Mouse (Mus musculus): ENCODE data around the gene Lamb3. TPM values are rescaled to one million over a fixed set of nuclear protein-coding genes. Genes with fewer than 3 reads are reported as not detected.

The Lamb3 gene
- polyA plus RNA-seq, 1 experiment from 2014 or later = 2.5 TPM

- 87% methylated on average over 7 of the region's 7 CpGs for WGBS
Measured at GRCm38 (mm10) chr1:193362078-193362477, 154.6 kb downstream of the Lamb3 start.

GRCm38 (mm10) chr1:193363801-193364231, 156.3 kb downstream of the Lamb3 start:
- ATAC-seq = no peak
- Histone ChIP-seq H3K4me3 (ENCODE audit: low read depth, low read length) (no peak overlapping the region), H3K36me3 (ENCODE audit: control insufficient read depth, insufficient read depth) (no peaks in the 10 kb centered on the region), H3K27ac (ENCODE audit: low read depth, low read length) (no peak overlapping the region), H3K4me2 (replicated peaks; ENCODE audit: low read depth) (no peak overlapping the region), H3K9ac (ENCODE audit: low read depth, low read length) (no peak overlapping the region), H3K9me3 (ENCODE audit: control insufficient read depth) (no peaks in the 10 kb centered on the region), H3K4me1 (replicated peaks; ENCODE audit: control insufficient read depth, insufficient read depth, low read length) (no peaks in the 10 kb centered on the region), H3K27me3 (replicated peaks; ENCODE audit: control insufficient read depth, insufficient read depth, low read length) (no peaks in the 10 kb centered on the region)
- peak; percentile 83 for TF ChIP-seq CTCF (IDR thresholded peaks at IDR 0.05; ENCODE audit: low read depth)
- WGBS = 68% methylated on average over 5 of the region's 5 CpGs

More at GRCm38 (mm10) chr1:193362078-193362477, 154.6 kb downstream of the Lamb3 start:
- Histone ChIP-seq H3K36me3 (ENCODE audit: control insufficient read depth, insufficient read depth) (no peaks in the 10 kb centered on the region), H3K4me1 (replicated peaks; ENCODE audit: control insufficient read depth, insufficient read depth, low read length) (no peaks in the 10 kb centered on the region), H3K9ac (ENCODE audit: low read depth, low read length) (no peak overlapping the region), H3K27ac (ENCODE audit: low read depth, low read length) (no peak overlapping the region), H3K4me3 (ENCODE audit: low read depth, low read length) (no peak overlapping the region), H3K4me2 (replicated peaks; ENCODE audit: low read depth) (no peak overlapping the region), H3K9me3 (ENCODE audit: control insufficient read depth) (no peaks in the 10 kb centered on the region), H3K27me3 (replicated peaks; ENCODE audit: control insufficient read depth, insufficient read depth, low read length) (no peaks in the 10 kb centered on the region)
- ATAC-seq = no peak
- no peak for TF ChIP-seq CTCF (IDR thresholded peaks at IDR 0.05; ENCODE audit: low read depth)

- ATAC-seq = no peak
- Histone ChIP-seq H3K4me3 (ENCODE audit: low read depth, low read length) (no peak overlapping the region), H3K4me2 (replicated peaks; ENCODE audit: low read depth) (no peak overlapping the region), H3K9me3 (ENCODE audit: control insufficient read depth) (no peaks in the 10 kb centered on the region), H3K27me3 (replicated peaks; ENCODE audit: control insufficient read depth, insufficient read depth, low read length) (no peaks in the 10 kb centered on the region), H3K4me1 (replicated peaks; ENCODE audit: control insufficient read depth, insufficient read depth, low read length) (no peaks in the 10 kb centered on the region), H3K9ac (ENCODE audit: low read depth, low read length) (no peak overlapping the region), H3K27ac (ENCODE audit: low read depth, low read length) (no peak overlapping the region), H3K36me3 (ENCODE audit: control insufficient read depth, insufficient read depth) (no peaks in the 10 kb centered on the region)
- TF ChIP-seq CTCF (IDR thresholded peaks at IDR 0.05; ENCODE audit: low read depth) = no peak
- WGBS = 58% methylated on average over 10 of the region's 10 CpGs
Measured at GRCm38 (mm10) chr1:193368055-193368454, 160.6 kb downstream of the Lamb3 start.

GRCm38 (mm10) chr1:193369091-193369490, 161.6 kb downstream of the Lamb3 start:
- 59% methylated on average over 8 of the region's 8 CpGs for WGBS
- H3K27me3 ChIP-seq (replicated peaks; ENCODE audit: control insufficient read depth, insufficient read depth, low read length) = no peaks in the 10 kb centered on the region
- no peak overlapping the region for H3K9ac ChIP-seq (ENCODE audit: low read depth, low read length)
- H3K36me3 ChIP-seq (ENCODE audit: control insufficient read depth, insufficient read depth) = no peaks in the 10 kb centered on the region
- H3K4me1 ChIP-seq (replicated peaks; ENCODE audit: control insufficient read depth, insufficient read depth, low read length) = no peaks in the 10 kb centered on the region
- no peak overlapping the region for H3K27ac ChIP-seq (ENCODE audit: low read depth, low read length)
- H3K4me3 ChIP-seq (ENCODE audit: low read depth, low read length) = peak overlapping the region; percentile 21; the same call in 1 of the 2 replicates
- H3K4me2 ChIP-seq (replicated peaks; ENCODE audit: low read depth) = peak overlapping the region; percentile 41
- TF ChIP-seq CTCF (IDR thresholded peaks at IDR 0.05; ENCODE audit: low read depth) = no peak
- H3K9me3 ChIP-seq (ENCODE audit: control insufficient read depth) = no peaks in the 10 kb centered on the region
- ATAC-seq = no peak

- H3K4me3 ChIP-seq (ENCODE audit: low read depth, low read length) = peak within 1 kb of the TSS; percentile 21
- peak within 1 kb of the TSS; percentile 41 for H3K4me2 ChIP-seq (replicated peaks; ENCODE audit: low read depth)
- no peak within 1 kb of the TSS for H3K27ac ChIP-seq (ENCODE audit: low read depth, low read length)
- H3K36me3 ChIP-seq (ENCODE audit: control insufficient read depth, insufficient read depth) = no peaks in the 10 kb centered on the region
- no peak for TF ChIP-seq CTCF (IDR thresholded peaks at IDR 0.05; ENCODE audit: low read depth)
- no peak for ATAC-seq
- H3K4me1 ChIP-seq (replicated peaks; ENCODE audit: control insufficient read depth, insufficient read depth, low read length) = no peaks in the 10 kb centered on the region
- WGBS = 14% methylated on average over 2 of the region's 2 CpGs
- no peak within 1 kb of the TSS for H3K9ac ChIP-seq (ENCODE audit: low read depth, low read length)
- H3K9me3 ChIP-seq (ENCODE audit: control insufficient read depth) = no peaks in the 10 kb centered on the region
- H3K27me3 ChIP-seq (replicated peaks; ENCODE audit: control insufficient read depth, insufficient read depth, low read length) = no peaks in the 10 kb centered on the region
Measured at GRCm38 (mm10) chr1:193370096-193370495, 162.6 kb downstream of the Lamb3 start, which contains the start of gene Camk1g. TSS of gene Camk1g (minus strand) at chr1:193370298.

GRCm38 (mm10) chr1:193373906-193374413, 166.5 kb downstream of the Lamb3 start:
- no peak for ATAC-seq
- 81% methylated on average over 6 of the region's 6 CpGs for WGBS
- no peaks in the 10 kb centered on the region for H3K27me3 ChIP-seq (replicated peaks; ENCODE audit: control insufficient read depth, insufficient read depth, low read length)

More at GRCm38 (mm10) chr1:193373906-193374413, 166.5 kb downstream of the Lamb3 start:
- Histone ChIP-seq H3K9me3 (ENCODE audit: control insufficient read depth) (no peaks in the 10 kb centered on the region), H3K4me2 (replicated peaks; ENCODE audit: low read depth) (no peak overlapping the region), H3K4me3 (ENCODE audit: low read depth, low read length) (no peak overlapping the region), H3K4me1 (replicated peaks; ENCODE audit: control insufficient read depth, insufficient read depth, low read length) (no peaks in the 10 kb centered on the region), H3K36me3 (ENCODE audit: control insufficient read depth, insufficient read depth) (no peaks in the 10 kb centered on the region), H3K27ac (ENCODE audit: low read depth, low read length) (no peak overlapping the region), H3K9ac (ENCODE audit: low read depth, low read length) (no peak overlapping the region)
- TF ChIP-seq CTCF (IDR thresholded peaks at IDR 0.05; ENCODE audit: low read depth) = no peak

All from intestine, postnatal 0 days (tissue).